Mouse (Mus musculus): ENCODE measurements around the gene Synrg. TPM values are rescaled to one million over a fixed set of nuclear protein-coding genes. Genes with fewer than 3 reads are reported as not detected.

The Synrg gene
- total RNA-seq, 2 experiments from 2014 or later = 46.6 to 50.9 TPM

- intact Hi-C loops (cut with DNase I) = no loop called here
Measured at GRCm38 (mm10) chr11:84063631-84064209, 99.5 kb downstream of the Synrg start.

GRCm38 (mm10) chr11:84066071-84066481, 101.8 kb downstream of the Synrg start:
- intact Hi-C loops (cut with DNase I) = no loop called here
- DNase-seq (ENCODE audit: extremely low spot score in 1 of 2, low spot score in 2 of 2) = no peak

More at GRCm38 (mm10) chr11:84063631-84064209, 99.5 kb downstream of the Synrg start:
- no peak for DNase-seq (ENCODE audit: extremely low spot score in 1 of 2, low spot score in 2 of 2)

GRCm38 (mm10) chr11:84066927-84067645, 102.9 kb downstream of the Synrg start:
- DNase-seq (ENCODE audit: extremely low spot score in 1 of 2, low spot score in 2 of 2) = peak; percentile 50 to 54
- intact Hi-C loops (cut with DNase I) = no loop called here

GRCm38 (mm10) chr11:84067720-84068190, 103.5 kb downstream of the Synrg start:
- DNase-seq (ENCODE audit: extremely low spot score in 1 of 2, low spot score in 2 of 2) = no peak
- intact Hi-C loops (cut with DNase I) = no loop called here

- intact Hi-C loops (cut with DNase I) = no loop called here
- DNase-seq (ENCODE audit: extremely low spot score in 1 of 2, low spot score in 2 of 2) = peak in 1 of 2 experiments; percentile 64
Measured at GRCm38 (mm10) chr11:84068191-84069033, 104.2 kb downstream of the Synrg start.

- DNase-seq (ENCODE audit: extremely low spot score in 1 of 2, low spot score in 2 of 2) = no peak
- intact Hi-C loops (cut with DNase I) = no loop called here
Measured at GRCm38 (mm10) chr11:84069034-84069370, 104.8 kb downstream of the Synrg start, which contains the start of gene Dusp14. Gene Dusp14 (minus strand): TSS chr11:84069261.

- peak; percentile 47 to 70 for DNase-seq (ENCODE audit: extremely low spot score in 1 of 2, low spot score in 2 of 2)
- intact Hi-C loops (cut with DNase I) = no loop called here
Measured at GRCm38 (mm10) chr11:84072904-84073651, 108.8 kb downstream of the Synrg start.

GRCm38 (mm10) chr11:84073816-84074764, 109.9 kb downstream of the Synrg start:
- intact Hi-C loops (cut with DNase I) = no loop called here
- DNase-seq (ENCODE audit: extremely low spot score in 1 of 2, low spot score in 2 of 2) = no peak

GRCm38 (mm10) chr11:84077008-84077407, 112.8 kb downstream of the Synrg start:
- intact Hi-C loops (cut with DNase I) = no loop called here
- DNase-seq (ENCODE audit: extremely low spot score in 1 of 2, low spot score in 2 of 2) = no peak

- intact Hi-C loops (cut with DNase I) = no loop called here
- DNase-seq (ENCODE audit: extremely low spot score in 1 of 2, low spot score in 2 of 2) = no peak
Measured at GRCm38 (mm10) chr11:84078601-84079000, 114.4 kb downstream of the Synrg start.

- intact Hi-C loops (cut with DNase I) = no loop called here
- DNase-seq (ENCODE audit: extremely low spot score in 1 of 2, low spot score in 2 of 2) = no peak
Measured at GRCm38 (mm10) chr11:84079361-84079760, 115.1 kb downstream of the Synrg start.

GRCm38 (mm10) chr11:84079887-84080286, 115.7 kb downstream of the Synrg start:
- intact Hi-C loops (cut with DNase I) = no loop called here

GRCm38 (mm10) chr11:84080327-84080726, 116.1 kb downstream of the Synrg start:
- no peak for DNase-seq (ENCODE audit: extremely low spot score in 1 of 2, low spot score in 2 of 2)
- intact Hi-C loops (cut with DNase I) = no loop called here

More at GRCm38 (mm10) chr11:84079887-84080286, 115.7 kb downstream of the Synrg start:
- DNase-seq (ENCODE audit: extremely low spot score in 1 of 2, low spot score in 2 of 2) = no peak

- no peak for DNase-seq (ENCODE audit: extremely low spot score in 1 of 2, low spot score in 2 of 2)
- intact Hi-C loops (cut with DNase I) = no loop called here
Measured at GRCm38 (mm10) chr11:84081901-84082300, 117.7 kb downstream of the Synrg start.

GRCm38 (mm10) chr11:84090572-84090971, 126.3 kb downstream of the Synrg start:
- DNase-seq (ENCODE audit: extremely low spot score in 1 of 2, low spot score in 2 of 2) = no peak
- intact Hi-C loops (cut with DNase I) = no loop called here
